8 mouse cellular contexts compared by ENCODE assay signal in genomic region chr9:117872387-117873081, GRCm38 (mm10).
A peak's percentile ranks its signal among the peaks of the same experiment; 100 is the strongest.
DNase-seq lines count a peak whose midpoint lies in the region; ATAC-seq lines count a peak whose summit lies in the region.

No protein-coding gene starts in this region.

- peaks cover 54% of the 10 kb centered on the region for H3K27me3 ChIP-seq in megakaryocyte, embryonic 14.5 days (replicated peaks)

- peak; percentile 33 to 39 for DNase-seq in cerebellum, postnatal 4 days (ENCODE audit: low spot score in 2 of 2)
- peak; percentile 14 for DNase-seq in gastrocnemius, postnatal 25 days
- peak; percentile 53 to 62 for DNase-seq in layer of hippocampus, postnatal 10 days (ENCODE audit: low spot score in 2 of 2)
- peak; percentile 8 for DNase-seq in lung, postnatal 36 days
- peak; percentile 36 for DNase-seq in right cerebral cortex, postnatal 14 days
- no peak for DNase-seq in thymus, postnatal 36 days

- H3K4me3 ChIP-seq in megakaryocyte, embryonic 14.5 days (replicated peaks) = peak overlapping the region; percentile 92

- peaks cover 38% of the 10 kb centered on the region for H3K4me1 ChIP-seq in megakaryocyte, embryonic 14.5 days

- peaks cover 3% of the 10 kb centered on the region for H3K36me3 ChIP-seq in megakaryocyte, embryonic 14.5 days (replicated peaks; ENCODE audit: low read length)

- ATAC-seq in megakaryocyte, adult 5-6 weeks (ENCODE audit: poor library complexity, severe bottlenecking) = no peak

- H3K9me3 ChIP-seq in megakaryocyte, embryonic 14.5 days = peaks cover 9% of the 10 kb centered on the region

Comparison
In these comparisons a context has a peak if more than half of its experiments do, and no peak if none do; other contexts are left out.
1. DNase-seq: peak in cerebellum, postnatal 4 days (2 of 2), gastrocnemius, postnatal 25 days (single experiment), layer of hippocampus, postnatal 10 days (2 of 2), lung, postnatal 36 days (single experiment) and right cerebral cortex, postnatal 14 days (single experiment); none in thymus, postnatal 36 days (0 of 2).